Mouse (Mus musculus): Measurements from ENCODE around the gene Tmc1. TPM values are rescaled to one million over a fixed set of nuclear protein-coding genes. Genes with fewer than 3 reads are reported as not detected.

Tmc1 gene
- polyA plus RNA-seq, 1 experiment, result not detected

GRCm38 (mm10) chr19:20761119-20761518 lies 192.9 kb downstream of the Tmc1 start:
- TF ChIP-seq E2F4 (IDR thresholded peaks at IDR 0.05; ENCODE audit: insufficient read depth), result no peak
- TF ChIP-seq MYOG (IDR thresholded peaks at IDR 0.05; ENCODE audit: control insufficient read depth in 1 of 3, insufficient read depth in 1 of 3, insufficient read length in 2 of 3, low read depth in 2 of 3), result no peak
- no peak for TF ChIP-seq TCF12 (IDR thresholded peaks at IDR 0.05; ENCODE audit: insufficient read depth, poor library complexity, severe bottlenecking)
- TF ChIP-seq SRF (IDR thresholded peaks at IDR 0.05; ENCODE audit: control insufficient read depth, insufficient read length, low read depth), result no peak
- no peak for TF ChIP-seq MAX (IDR thresholded peaks at IDR 0.05; ENCODE audit: low read depth)
- TF ChIP-seq CEBPB (IDR thresholded peaks at IDR 0.05; ENCODE audit: insufficient read depth, poor library complexity, severe bottlenecking), result no peak
- no peak for TF ChIP-seq REST (IDR thresholded peaks at IDR 0.05; ENCODE audit: insufficient read depth, insufficient read length)
- TF ChIP-seq POLR2A (IDR thresholded peaks at IDR 0.05; ENCODE audit: insufficient read length, low read depth), result no peak
- TF ChIP-seq TCF3 (IDR thresholded peaks at IDR 0.05; ENCODE audit: insufficient read length, low read depth), result no peak
- Histone ChIP-seq H3ac (ENCODE audit: control insufficient read depth, insufficient read length) (no peak overlapping the region), H3K4me2 (ENCODE audit: low read depth) (no peak overlapping the region), H3K4me3 (no peak overlapping the region), H3K27me3 (ENCODE audit: control insufficient read depth, insufficient read depth, insufficient read length) (no peaks in the 10 kb centered on the region), H3K79me2 (ENCODE audit: control insufficient read depth, insufficient read depth) (no peaks in the 10 kb centered on the region), H3K36me3 (ENCODE audit: control insufficient read depth, insufficient read depth) (no peaks in the 10 kb centered on the region)

GRCm38 (mm10) chr19:20744630-20745029 lies 209.4 kb downstream of the Tmc1 start:
- TF ChIP-seq TCF12 (IDR thresholded peaks at IDR 0.05; ENCODE audit: insufficient read depth, poor library complexity, severe bottlenecking), result no peak
- TF ChIP-seq MYOG (IDR thresholded peaks at IDR 0.05; ENCODE audit: control insufficient read depth in 1 of 3, insufficient read depth in 1 of 3, insufficient read length in 2 of 3, low read depth in 2 of 3), result no peak
- no peak for TF ChIP-seq POLR2AphosphoS2 (IDR thresholded peaks at IDR 0.05; ENCODE audit: insufficient read length, low read depth)
- TF ChIP-seq MAX (IDR thresholded peaks at IDR 0.05; ENCODE audit: low read depth), result no peak
- TF ChIP-seq POLR2A (IDR thresholded peaks at IDR 0.05; ENCODE audit: insufficient read length, low read depth), result no peak
- TF ChIP-seq USF1 (IDR thresholded peaks at IDR 0.05; ENCODE audit: low read depth), result no peak
- no peak for TF ChIP-seq E2F4 (IDR thresholded peaks at IDR 0.05; ENCODE audit: insufficient read depth)
- TF ChIP-seq REST (IDR thresholded peaks at IDR 0.05; ENCODE audit: insufficient read depth, insufficient read length), result no peak
- TF ChIP-seq MYOD1 (IDR thresholded peaks at IDR 0.05; ENCODE audit: control insufficient read depth in 1 of 3, insufficient read length in 2 of 3, low read depth in 2 of 3), result no peak
- TF ChIP-seq TCF3 (IDR thresholded peaks at IDR 0.05; ENCODE audit: insufficient read length, low read depth), result no peak
- no peak for TF ChIP-seq SRF (IDR thresholded peaks at IDR 0.05; ENCODE audit: control insufficient read depth, insufficient read length, low read depth)
- TF ChIP-seq CEBPB (IDR thresholded peaks at IDR 0.05; ENCODE audit: insufficient read depth, poor library complexity, severe bottlenecking), result no peak
- Histone ChIP-seq H3K36me3 (ENCODE audit: control insufficient read depth, insufficient read depth) (no peaks in the 10 kb centered on the region), H3K4me2 (ENCODE audit: low read depth) (no peak overlapping the region), H3K4me3 (no peak overlapping the region), H3ac (ENCODE audit: control insufficient read depth, insufficient read length) (no peak overlapping the region), H3K79me2 (ENCODE audit: control insufficient read depth, insufficient read depth) (no peaks in the 10 kb centered on the region), H3K27me3 (ENCODE audit: control insufficient read depth, insufficient read depth, insufficient read length) (no peaks in the 10 kb centered on the region)

Other genes starting within 250 kb of the Tmc1 start
- not detected for gene Aldh1a7, start 226.6 kb downstream of the Tmc1 start, polyA plus RNA-seq (2012; fragmentation: generic; extraction: Trizol)

Measured in myocyte (in vitro differentiated cells).